Mouse (Mus musculus) kidney, adult 9 months (tissue): ENCODE measurements around the gene Ipp.

Source experiments
- DNase-seq: peaks from one replicate; pipeline ENCODE4 v3.0.0; 2022

The Ipp gene

DNA sequence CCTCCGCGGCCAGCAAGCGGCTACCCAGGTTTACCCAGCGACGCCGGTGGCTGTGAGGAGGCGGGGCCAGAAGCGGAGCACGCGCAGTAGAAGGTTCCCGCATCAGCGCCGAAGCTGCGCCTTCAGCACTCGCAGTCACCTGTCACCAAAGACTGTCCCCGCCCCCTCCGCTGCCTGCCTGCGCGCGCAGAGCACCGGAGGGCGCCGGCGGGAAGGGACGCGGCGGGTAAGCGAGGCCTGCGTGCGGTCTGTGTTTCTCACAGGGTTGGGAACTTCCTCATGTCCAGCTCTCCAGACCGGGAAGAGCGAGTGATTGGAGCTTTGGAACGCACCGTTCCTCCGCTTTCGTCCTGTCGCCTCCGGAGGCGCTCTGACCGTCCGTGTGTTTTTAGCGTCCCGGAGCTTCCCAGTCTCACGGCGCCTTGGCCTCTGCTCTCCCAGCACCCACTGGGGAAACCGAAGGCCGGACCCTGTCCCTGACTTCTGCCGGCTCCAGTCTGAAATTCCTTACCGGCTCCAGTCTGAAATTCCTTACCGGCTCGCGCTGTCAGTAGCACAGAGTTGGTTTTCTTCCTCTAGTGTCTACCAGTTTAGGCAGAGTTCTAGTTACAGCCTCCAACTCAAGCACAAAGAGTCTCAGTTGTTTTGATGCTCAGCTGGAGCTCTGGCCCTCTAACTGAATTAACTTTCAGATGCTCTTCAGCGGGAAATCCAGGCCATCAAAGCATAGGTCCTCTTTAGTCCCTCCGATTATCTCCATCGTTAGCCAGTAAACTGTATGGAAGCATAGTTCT, at the start of gene Ipp:
Gene Ipp, plus strand, starts transcription at position 125 of the 794 bp plus-strand sequence.
- peak; percentile 97 for DNase-seq

GRCm38 (mm10) chr4:116461943-116462342, 45.4 kb upstream of the Ipp start:
- no peak for DNase-seq

DNA sequence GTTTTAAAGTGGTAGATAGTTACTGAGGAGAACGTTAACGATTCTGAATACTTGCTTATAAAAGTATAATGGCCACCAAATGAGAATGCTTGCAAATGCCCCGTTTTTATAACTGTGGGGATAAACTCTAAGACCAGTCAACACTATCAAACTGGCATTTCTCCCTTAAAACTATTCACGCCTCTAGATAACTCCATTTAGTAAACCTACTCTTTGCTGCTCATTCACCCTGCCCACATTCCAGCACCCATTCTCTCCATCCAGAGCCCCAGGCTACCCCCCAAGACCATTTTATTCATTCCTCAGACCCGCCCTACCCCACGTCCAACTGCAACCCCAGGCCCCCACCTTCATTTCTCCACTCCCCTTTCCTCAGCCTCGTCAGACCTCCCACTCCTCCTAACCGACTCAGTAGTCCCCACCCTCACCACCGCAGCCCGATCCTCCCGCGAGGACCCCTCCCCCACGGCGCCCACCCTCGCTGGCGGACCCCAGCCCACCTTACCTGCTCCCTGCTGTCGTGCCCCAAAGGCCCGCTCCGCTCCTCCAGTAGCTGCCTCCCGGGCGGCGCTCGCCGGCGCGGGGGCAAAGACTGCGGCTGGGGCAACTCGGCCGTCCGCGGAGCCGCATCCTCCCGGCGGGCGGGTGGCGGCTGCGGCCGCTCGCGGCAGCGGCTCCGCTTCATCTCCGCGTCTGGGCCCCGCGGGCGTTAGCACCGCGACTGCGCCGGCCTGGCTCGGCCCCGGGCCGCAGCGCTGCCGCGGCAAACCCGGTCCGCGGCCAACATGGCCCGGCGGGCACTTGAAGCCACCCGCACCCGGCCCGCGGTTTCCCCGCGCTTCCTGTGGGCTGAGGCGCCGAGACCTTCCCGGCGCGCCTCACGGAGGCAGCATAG, 43.9 kb upstream of the Ipp start:
- peak; percentile 25 for DNase-seq

DNA sequence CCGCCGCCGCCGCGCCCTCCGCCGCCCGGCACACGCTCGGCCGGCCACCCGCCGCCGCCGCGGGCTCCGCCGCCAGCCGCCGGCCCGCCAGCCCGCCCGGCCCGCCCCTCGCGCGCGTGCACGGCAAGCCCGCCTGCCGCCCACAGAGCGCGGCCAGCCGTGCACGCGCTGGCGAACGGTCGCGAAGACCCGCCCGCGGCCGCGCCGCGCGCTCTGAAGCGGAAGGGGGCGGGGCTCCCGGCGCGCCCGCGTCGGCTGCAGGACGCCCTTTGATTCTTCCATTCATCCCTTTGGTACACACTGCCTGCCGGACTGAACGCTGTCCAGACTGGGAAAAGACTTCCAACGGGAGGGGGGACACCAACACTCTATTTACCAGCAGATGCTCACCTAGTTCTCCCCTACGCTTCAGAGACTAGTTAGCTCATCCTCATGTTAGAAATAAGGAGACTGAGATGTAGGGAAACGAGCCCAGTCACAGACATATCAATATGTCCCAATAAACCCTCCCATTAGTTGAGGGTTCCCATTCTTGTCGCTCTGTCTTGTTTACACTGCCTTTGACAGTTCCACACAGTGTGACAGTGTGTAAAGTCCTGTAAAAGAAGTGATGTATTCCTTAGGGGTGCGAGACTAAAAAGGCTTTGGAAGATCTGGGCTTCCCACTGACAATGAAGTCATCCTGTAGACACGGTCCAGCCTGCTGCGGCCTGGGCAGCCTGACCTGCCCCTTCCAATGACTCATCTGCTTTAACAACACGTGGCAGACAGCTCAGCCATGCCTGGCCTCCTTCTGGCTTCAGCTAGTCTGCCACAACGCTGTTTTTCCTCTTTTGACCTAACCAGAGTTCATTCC, 43.0 kb upstream of the Ipp start, which contains the start of gene Mast2:
Gene Mast2, minus strand, starts transcription at position 58 of the 856 bp plus-strand sequence.
- DNase-seq = peak; percentile 87

DNA sequence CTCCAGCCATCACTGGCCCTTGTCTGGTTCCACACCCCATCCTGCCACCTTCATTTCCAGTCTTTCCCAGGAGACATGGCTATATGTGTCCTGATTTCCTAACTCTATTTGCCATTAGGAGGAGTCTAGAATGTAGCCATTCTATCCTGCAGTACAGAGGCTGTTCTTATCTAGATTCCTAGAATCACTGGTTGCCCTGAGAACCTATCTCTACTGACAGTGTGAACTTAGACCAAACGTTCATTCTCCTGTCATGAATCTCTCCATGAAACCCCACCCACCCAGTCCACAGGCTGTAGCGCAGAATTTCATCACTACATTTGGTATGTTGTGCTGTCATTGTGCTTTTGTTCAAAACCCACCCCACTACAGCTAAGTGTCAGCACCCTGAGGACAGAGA, 26.0 kb upstream of the Ipp start:
- DNase-seq = no peak

GRCm38 (mm10) chr4:116483476-116483875, 23.9 kb upstream of the Ipp start:
- DNase-seq = no peak

- DNase-seq = peak; percentile 49
Observed at GRCm38 (mm10) chr4:116491119-116491536, 16.2 kb upstream of the Ipp start.

GRCm38 (mm10) chr4:116491886-116492285, 15.5 kb upstream of the Ipp start:
- DNase-seq = no peak

GRCm38 (mm10) chr4:116492460-116492859, 14.9 kb upstream of the Ipp start:
- DNase-seq = peak; percentile 34

DNA sequence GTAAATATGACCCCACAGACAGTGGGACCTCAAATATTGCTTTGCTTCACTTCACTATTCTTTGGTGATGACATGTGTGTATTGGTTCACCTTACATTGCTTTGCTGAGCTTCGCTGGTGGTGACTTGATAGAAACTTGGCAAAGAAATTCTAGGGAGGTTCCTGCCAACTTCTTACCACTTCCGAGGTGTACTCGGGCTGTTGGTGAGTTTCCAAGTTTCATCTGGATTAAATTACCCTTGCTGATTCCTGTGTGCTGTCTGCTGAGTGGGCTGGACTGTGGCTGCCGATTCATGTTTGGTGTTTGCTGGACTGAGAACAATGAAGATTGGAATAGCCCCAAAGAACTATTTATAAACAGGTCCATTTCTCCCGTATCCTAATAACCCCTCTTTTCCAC, 13.7 kb upstream of the Ipp start:
- no peak for DNase-seq

DNA sequence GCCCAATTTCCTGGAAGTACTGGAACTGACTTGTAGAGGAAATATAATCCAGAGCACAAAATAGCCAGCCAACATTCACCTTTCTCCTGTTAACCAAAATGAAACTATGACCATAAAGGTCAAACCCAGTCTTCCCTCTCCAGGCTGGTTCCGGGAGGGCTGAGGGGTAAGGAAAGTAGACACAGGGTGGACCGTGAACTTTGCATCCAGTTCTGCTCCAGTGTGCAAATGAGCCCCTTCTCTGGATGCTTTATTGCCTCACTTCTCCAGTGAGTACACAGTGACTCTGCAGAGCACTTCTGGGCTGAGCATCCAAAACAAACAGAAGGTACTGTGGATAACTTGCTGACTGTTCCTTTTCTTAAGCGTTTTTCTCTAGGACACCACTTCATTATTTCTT, 7.4 kb upstream of the Ipp start:
- DNase-seq = peak; percentile 69

- DNase-seq = no peak
Observed at GRCm38 (mm10) chr4:116506886-116507424, 394 bp upstream of the Ipp start.

- DNase-seq = no peak
Observed at GRCm38 (mm10) chr4:116531109-116531508, 23.8 kb downstream of the Ipp start.

DNA sequence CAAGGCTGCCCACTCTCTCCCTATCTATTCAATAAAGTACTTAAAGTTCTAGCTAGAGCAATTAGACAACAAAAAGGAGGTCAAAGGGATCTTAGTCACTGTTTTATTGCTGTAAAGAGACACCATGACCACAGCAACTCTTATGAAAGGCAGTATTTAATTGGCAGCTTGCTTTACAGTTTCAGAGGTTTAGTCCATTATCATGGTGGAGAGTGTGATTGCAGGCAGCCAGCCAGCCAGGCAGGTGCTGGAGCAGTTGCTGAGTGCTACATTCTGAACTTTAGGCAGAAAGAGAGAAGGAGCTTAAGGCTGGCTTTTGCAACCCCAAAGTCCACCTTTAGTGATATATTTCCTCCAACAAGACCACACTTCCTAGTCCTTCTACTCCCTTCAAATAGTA, 29.0 kb downstream of the Ipp start:
- DNase-seq = no peak

DNA sequence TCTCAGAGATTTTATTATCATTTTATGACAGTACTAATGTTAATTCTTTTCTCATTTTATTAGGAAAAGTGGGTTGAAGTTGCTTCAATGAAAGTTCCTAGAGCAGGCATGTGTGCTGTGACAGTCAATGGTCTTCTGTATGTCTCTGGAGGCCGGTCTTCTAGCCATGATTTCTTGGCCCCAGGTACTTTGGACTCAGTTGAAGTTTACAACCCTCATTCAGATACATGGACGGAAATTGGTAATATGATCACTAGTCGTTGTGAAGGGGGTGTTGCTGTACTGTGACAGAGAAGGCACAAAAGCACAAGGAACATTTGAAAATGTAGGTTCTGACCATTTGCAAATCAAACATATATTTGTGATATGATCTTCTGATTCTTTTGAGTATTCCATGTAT, 30.4 kb downstream of the Ipp start:
- no peak for DNase-seq

DNA sequence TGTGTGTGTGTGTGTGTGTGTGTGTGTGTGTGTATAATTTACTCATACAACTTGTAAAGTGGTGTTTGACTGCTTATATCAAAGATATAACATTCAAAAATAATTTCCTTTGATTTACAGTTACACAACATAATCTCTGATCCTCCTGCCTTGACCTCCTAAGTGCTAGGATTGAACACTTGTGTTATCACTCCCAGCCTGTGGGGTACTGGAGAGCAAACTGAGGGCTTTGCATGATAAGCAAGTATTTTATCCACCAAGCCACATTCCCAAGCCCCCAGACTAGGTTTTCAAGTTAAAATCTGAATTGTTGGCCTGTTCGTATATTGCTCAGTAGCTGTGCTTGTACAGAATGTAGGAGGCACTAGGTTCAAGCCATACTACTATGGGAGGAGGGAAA, 43.1 kb downstream of the Ipp start:
- no peak for DNase-seq

DNA sequence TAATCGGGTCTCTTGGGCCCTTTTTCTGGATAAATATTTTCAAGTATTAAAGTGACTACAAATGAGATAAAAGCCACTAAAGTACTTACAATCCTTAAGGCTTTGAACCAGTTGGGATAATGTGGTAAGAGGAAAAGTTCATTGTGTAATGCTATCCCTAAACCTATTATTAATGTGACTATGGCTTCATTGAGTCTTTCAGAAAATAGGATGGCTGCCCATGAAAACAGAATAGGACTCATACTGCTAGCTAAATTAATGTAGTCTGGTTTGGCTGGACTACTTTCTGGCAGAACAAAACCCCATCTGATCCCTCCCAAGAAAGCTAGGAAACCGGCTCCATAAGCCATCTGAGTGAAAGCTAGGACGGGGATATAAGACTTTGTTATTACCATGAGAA, 45.7 kb downstream of the Ipp start:
- no peak for DNase-seq

DNA sequence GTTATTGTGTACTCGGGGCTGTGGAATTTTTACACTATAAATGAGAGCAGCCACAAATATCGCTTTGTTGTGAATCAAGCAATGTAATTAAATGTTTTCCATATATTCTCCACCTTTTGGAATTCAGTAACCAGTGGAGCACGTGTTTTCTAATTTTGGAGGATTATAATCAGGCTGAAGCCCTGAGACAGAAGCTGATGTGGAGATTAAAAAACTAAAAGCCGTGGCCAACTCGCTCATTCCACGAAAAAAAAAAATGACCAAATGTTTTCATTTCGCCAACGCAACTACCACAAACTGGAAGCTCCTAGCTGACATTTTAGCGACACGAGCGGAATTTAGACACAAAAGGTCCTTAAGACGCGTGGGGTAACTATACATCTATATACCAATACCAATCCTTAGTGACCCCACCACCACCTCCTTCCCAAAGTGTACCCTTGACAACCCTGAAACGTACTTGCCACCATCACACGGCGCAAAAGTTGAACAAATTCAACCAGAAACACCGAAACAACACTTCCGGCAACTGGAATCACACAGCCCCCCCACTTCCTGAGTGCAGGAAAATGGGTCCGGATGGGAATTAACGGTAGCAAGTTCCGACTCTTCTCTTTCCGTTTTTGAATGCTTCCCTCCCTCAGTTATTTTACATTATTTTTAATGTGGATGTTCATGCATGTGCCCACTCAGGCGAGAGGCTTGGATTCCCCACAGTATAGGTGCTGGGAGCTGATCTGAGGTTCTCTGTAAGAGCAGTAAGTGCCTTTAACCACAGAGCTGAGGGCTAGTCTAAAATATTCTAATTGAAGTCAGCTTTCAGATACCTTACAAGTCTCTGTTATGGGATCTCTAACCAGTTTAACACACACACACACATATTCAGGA, 48.3 kb downstream of the Ipp start, which contains the start of gene Tmem69:
Gene Tmem69, minus strand, starts transcription at position 524 of the 888 bp plus-strand sequence.
- peak; percentile 86 for DNase-seq

- peak; percentile 97 for DNase-seq
Observed at GRCm38 (mm10) chr4:116556561-116557305, 49.4 kb downstream of the Ipp start.

GRCm38 (mm10) chr4:116557306-116558121, 50.2 kb downstream of the Ipp start, which contains the start of gene Gpbp1l1:
Gene Gpbp1l1 (plus strand): TSS chr4:116557658.
- DNase-seq = peak; percentile 98
